Mouse (Mus musculus) retina, postnatal 7 days (tissue): ENCODE measurements around the gene Nell1.
"Not testable (repeated sequence)": the region's sequence is repeated elsewhere in the genome, so short reads cannot be mapped to it uniquely, and the experiment has no call there.

ENCODE experiments used
- DNase-seq: peaks from one replicate; pipeline ENCODE4 v3.0.0-alpha.2; 2012; ENCODE audit warnings: low read depth, low spot score

Nell1 gene

DNA sequence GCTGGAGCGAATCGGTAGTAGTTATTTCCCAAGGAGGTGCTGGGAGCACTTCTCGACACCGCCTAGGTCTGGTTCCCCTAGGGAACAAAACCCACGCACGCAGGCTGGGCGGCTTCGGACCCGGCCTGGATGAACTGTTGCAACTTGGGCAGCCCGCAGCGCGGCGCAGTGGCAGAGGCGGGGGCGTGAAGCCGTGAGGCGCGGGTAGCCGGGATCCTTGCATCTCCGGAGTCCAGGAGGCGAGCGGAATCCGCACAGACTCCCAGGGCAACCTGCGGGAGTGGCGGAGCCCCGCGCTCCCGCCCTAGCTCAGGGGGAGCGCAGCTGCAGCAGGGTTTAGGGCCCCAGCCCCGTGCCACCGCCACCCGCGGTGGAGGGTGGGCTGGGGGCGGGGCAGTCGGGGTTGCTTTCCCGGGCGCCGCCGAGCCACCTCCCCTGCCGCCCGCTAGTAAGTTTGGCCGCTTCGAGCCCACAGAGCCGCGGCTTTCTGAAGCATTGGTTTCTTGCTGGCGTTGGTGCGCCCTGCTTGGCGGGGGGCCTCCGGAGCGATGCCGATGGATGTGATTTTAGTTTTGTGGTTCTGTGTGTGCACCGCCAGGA is at the start of gene Nell1:
Gene Nell1, plus strand, starts transcription at position 24 of the 600 bp plus-strand sequence.
- DNase-seq, result no peak

DNA sequence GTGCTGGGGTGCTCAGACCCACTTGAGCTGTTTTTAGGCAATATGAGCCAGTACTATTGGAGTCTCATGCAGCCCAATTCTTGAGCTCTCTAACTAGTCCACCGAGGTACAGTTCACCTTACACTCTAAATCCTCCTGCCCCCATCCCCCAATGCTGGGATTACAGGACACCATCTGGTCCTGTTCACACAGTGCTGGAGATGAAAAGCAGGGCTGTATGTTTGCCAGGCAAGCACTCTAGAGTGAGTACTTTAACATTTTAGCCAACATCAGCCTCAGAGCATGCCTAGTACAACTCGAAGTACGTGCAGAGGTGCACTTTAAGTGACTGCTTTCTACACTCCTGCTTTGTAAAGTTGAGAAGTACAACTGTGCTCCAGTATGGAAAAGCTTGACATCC is 46.1 kb upstream of the Nell1 start:
- no peak for DNase-seq

DNA sequence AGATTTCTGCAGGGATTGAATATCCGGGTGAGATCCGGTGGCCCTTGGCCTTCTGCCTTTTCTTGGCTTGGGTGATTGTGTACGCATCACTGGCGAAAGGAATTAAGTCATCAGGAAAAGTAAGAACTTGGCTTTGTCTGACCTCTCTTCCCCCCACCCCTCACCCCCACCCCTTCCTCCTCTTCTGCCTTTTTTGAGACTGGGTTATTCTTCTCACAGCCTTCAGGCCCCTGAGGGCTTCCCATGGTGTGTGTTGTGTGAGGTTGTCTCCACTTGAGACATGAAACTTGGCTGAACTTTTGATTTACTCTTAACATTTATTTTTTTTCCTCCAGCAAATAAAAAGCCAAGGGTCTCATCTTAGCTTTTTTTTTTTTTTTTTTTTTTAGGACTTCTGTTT is 44.7 kb upstream of the Nell1 start:
- DNase-seq, result no peak

DNA sequence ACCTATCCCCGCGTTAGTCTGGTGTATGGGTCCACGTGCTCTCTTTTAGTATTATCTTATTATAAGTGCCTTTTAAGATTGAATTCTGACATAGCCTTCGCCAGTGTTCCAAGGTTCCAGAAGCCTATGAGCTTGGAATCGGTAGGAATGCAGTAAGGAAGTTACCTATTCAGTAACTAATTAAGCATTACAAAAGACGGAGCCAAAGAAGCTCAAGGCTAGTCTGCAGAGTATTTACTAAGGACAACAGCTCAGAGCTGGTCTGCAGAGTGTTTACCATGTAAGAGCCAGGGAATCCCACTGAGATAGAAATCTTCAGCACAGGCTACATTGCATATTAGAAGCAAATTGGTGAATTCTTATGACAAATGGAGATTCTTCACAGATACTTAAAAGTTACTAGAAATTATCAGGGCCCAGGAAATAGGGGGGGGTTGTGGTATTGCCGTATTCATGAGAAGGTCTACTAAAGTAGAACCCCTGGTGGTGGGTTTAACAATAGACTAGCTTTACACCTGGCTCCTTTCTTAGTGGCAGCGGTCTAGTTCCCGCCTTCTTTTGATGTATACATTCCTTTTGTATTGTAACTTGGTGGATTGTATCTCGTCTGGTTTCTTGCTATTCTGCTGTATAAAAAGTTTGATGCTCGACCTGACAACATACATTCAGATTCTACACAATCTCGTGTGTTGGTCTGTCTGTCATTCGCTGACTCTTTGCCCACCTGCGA is 41.1 kb upstream of the Nell1 start:
- DNase-seq, result not testable (repeated sequence)

DNA sequence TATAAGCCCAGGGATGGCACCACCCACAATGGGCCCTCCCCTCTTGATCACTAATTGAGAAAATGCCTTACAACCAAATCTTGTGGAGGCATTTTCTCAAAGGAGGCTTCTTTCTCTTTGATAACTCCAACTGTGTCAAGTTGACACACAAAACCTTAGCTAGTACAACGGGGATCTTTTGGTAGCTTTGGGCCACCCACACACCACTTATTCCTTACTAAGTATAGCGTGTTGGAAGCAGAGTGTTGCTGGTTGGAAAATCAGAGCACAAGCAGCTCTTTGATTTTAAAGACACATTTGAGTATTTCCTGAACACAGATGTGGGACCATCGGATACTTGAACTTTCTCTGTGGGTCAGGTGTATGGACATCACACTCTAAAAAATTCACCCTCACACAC is 37.8 kb upstream of the Nell1 start:
- DNase-seq, result no peak

DNA sequence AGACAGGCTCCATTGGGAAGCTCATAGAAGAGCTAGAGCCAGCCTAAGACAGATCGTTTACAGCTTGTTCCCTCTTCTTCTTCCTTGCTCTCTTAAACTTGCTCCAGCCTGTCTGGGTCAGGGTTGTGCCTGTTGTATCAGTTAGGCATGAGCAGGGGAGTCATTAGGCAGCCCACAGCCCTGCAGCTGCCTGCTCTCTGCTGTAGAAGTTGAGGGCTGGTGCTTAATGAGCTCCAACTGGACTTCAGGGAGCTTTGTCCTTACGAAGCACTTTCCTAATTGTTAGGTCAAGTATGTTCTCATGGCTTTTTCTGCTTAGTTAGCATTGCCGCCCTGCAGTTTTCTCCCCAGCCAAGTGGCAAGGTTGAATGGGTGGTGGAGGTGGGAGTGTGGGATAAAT is 32.6 kb upstream of the Nell1 start:
- no peak for DNase-seq

DNA sequence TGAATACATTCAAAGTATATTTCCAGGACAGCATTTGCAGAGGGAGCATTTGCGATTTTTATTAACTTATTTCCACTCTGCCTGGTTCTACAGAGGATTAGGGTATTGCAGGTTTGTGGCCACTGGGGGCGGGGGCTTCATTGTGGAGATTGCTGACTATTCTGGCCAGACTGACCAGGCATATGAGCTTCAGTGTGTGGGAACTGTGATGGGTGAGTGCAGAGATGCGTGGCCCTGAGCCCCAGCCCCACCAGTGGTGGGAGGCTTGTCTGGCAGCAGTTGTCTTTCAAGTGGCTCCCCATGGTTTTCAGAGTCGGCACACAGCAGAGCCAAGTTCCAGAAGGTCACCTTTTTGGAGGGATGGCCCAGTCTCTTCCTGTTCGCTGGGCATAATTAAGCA is 32.2 kb upstream of the Nell1 start:
- no peak for DNase-seq

DNA sequence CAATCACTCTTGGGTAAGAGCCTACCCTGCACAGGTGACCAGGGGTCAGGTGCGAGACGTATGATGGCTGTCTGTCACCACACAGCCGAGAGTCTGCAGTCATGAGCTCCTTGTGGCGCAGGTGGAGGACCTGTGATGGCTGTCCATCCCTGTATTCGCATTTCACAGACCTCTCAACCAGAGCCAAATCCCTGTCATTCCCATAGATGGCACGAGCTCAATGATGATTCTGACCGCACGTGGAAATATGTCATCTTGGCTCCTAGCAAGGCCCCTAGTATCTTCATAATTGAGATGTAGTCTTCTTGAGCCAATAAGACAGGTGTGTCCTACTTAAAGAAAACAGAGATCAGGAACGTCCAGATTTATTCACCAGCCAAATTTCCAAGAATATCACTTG is 28.0 kb upstream of the Nell1 start:
- DNase-seq, result no peak

DNA sequence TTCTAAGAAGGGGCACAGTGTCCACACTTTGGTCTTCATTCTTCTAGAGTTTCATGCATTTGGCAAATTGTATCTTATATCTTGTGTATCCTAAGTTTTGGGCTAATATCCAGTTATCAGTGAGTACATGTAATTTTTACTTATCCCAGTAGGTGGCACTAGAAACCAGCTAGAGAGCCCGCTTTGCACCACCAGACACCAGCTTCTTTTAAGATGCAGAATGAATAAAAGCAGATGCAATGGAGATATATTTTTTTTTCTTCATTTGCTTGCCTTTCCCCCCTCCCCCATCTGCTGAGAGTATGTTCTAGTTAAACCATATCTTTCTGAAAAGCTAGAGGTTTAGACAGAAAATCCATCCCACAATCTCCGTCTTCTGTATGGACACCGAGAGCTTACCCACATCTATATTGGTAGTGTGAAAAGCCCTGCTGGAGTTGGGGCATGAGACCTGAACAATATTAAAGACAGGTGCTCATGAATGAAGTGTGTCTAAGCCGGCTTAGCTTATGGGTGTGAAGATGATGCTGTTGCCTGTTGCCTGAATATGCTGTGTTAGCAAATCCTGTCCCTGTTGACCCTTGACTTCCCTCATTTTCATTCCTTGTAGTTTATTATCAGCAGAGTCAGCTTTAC is 21.0 kb upstream of the Nell1 start:
- DNase-seq, result no peak

DNA sequence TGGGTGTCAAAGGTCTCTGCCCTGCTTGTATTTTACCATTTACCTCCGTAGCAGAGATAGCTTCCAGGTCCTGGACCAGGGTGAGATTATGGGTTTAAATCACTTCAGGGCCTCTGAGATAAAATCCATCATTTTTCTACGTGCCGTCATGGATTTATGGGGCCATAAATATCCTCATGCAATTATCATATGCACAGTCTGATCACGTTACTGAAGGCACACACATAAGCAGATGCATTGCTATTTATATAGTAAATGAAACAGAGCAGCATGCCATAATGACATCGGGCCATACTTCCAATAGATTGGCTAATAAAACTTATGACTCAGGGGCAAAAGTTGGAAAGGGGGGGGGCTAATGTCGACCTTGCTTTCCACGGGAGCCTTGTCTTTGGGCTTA is 19.8 kb upstream of the Nell1 start:
- no peak for DNase-seq

DNA sequence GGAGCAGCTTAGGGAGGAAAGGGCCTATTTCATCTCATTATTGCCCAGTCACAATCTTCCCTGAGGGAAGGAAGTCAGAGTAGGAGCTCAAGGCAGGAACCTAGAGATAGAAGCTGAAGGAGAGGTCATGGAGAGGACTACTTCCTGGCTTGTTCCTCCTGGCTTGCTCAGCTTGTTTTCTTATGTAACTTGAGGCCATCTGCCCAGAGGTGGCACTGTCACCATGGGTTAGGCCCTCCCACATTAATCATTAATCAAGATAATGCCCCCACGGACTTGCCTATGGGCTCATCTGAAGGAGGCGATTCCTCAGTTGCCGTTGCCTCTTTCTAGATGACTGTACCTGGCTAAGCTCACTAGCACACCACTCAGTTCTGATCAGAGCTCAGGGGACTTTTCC is 17.5 kb upstream of the Nell1 start:
- no peak for DNase-seq

DNA sequence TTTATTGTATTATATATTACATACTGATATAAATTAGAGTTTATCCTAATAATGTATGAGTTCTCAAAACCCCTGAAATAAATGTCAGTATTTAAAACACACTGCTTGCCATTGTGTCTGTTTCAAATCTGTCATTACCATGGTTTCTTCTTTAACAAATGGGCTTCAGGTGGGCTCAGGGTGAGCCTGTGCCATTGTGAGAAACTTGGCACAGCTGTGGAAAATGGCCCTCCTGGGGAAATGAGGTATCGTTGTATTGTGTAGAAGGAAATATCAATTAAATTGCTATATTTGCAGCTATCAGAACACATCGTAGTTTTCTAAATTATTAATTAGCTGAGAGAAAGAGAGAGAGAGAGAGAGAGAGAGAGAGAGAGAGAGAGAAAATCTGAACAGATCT is 10.9 kb upstream of the Nell1 start:
- DNase-seq, result no peak

DNA sequence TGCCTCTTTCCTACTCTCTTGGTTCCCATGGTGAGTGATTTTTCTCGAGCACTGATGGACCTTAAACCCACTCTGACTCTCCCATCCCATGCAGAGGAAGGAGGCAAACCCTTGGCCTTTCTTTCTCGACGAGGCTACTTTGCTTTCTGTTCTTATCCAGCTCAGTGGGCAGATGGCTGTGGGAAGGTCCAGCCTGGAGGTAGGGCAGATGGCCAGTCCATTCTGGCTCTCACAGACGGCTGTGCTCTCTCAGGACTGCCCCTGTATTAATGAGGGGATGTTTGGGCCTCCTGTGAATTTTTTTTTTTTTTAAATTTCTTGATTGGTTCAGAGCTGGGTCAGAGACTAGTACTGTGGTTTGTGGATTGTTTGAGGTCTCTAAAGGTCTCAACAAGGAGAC is 5.1 kb upstream of the Nell1 start:
- DNase-seq, result no peak

DNA sequence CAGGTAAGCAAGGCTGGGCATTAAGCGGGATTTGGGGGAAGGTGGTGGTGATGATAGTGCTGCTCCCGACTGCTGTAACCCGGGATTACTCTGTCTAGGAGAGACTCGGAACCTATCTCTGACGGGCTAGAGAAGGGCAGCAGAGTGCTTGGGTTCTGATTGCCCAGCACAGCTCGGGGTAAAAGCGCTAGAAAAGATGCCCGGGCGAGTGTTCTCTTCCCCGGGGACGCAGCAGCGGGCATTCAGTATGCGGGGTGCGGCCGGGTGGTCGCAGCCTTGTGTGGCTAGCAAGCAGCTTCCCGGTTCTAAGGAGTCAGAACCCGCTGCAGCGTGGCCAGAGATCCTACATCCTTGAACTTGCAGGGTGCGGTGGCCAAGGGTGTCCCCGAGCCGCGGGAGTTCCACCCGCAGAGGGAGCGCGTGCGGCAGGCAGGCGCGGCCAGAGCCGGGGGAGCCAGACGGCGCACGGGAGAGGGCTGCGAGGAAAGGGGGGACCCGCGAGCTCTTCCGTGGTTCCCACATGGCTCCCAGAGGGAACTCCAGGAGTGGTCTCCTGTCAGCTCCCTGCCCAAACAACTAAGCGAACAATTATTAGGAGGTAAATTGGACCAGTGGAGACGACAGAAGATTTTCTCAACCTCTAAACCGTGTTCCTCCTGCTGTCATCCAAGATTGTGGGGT is 917 bp downstream of the Nell1 start:
- DNase-seq, result no peak

DNA sequence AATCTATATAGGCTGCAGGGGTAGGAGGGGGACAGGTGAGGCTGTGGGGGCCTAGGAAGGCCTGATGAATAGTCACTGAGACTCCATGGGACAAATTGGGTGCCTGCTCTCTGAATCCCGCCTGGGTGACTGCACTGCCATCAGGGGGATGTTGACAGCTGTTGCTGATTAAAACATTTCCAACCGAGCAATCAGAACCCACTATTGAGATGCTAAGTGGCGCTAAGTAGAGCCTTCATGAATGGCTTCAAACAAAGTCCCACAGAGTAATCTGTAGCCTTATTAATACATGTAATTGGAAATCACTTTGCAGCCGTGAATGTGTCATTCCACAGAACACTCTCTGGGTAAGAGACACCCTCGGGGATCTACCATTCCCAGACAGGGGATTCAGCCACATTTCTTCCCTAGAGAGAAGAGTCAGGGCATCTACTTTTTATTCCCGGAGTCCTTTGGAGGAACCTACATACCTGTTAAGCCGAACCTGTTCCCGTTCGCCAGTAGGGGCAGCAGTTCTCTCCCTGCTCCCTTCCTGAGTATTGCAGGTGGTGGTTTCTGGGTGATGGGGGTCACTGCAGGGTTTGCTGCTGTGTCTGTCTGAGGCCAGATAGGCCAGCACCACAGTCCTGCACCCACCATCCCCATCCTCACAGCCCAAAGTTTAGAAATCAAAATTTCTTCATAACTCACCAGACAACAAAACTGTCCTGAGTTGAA is 7.0 kb downstream of the Nell1 start:
- DNase-seq, result no peak

DNA sequence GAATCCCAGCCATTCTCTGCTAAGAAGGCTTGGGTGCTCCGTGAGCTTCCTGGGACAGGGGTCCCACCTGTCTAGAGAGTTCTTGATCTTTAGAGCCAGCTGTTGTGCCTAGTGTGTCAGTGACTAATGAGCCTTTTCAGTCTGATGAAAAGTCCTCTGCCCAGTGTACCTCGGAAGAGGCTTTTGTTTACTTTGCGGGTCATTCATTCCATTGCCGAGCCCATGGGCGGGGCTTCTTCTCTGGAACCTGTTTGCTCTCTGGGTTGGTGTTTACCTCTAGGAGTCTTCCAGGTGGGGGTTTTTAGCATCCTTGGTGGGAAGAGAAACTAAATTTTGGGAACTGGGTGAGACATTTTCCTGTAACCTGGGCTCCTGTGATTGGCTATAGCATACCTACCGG is 10.0 kb downstream of the Nell1 start:
- DNase-seq, result no peak

DNA sequence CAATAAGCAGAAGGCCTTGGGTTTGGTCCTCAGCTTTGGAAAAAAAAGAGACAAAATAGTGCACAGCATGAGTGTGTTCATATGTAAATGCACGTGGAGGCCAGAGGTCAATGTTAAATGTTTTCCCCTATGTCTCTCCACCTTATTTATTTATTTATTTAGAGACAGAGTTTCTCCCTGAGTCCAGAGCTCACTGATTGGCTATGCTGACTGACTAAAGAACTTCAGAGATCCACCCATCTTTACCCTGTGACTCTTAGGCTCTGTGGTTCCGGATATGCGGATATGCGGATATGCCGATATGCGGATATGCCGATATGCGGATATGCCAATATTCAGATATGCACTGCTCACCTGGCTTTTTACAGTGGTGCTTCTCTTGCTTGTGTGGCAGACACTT is 11.3 kb downstream of the Nell1 start:
- no peak for DNase-seq

DNA sequence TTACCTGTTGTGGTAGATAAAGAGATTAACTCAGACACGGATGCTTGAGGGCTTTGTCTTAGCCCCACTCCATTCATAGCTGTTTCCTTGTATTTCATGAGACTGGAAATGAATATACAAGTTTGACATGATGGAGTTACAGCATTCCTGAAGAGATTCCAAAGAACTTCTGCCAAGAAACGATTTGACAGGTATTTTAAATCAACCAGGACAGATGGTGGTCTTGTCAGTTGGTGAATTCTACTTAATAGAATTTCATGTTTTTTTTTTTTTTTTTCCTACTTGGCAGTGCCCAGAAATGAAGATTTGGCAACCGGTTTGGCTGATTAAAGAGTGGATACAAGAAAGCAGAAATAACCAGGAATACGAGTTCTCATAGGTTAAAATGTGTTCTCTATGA is 24.7 kb downstream of the Nell1 start:
- DNase-seq, result no peak

DNA sequence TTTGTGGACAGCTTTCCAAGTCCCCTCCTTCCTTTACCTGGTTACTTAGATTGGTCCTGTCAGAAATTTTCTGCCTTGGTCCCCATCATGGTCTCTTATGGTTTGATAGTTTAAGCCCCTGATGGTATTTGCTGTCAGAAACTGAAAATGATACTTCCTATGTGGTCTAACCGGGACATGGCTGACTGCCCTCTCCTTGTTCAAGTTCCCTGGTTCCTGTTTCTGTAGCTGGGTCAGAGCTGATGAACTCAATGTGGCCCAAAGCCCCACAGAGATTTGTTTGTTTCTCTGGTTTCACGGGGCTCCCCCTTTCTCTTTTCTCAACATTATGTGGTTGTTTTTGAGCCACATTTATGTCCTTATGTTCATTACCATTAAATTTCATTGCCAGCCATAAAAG is 30.6 kb downstream of the Nell1 start:
- no peak for DNase-seq

DNA sequence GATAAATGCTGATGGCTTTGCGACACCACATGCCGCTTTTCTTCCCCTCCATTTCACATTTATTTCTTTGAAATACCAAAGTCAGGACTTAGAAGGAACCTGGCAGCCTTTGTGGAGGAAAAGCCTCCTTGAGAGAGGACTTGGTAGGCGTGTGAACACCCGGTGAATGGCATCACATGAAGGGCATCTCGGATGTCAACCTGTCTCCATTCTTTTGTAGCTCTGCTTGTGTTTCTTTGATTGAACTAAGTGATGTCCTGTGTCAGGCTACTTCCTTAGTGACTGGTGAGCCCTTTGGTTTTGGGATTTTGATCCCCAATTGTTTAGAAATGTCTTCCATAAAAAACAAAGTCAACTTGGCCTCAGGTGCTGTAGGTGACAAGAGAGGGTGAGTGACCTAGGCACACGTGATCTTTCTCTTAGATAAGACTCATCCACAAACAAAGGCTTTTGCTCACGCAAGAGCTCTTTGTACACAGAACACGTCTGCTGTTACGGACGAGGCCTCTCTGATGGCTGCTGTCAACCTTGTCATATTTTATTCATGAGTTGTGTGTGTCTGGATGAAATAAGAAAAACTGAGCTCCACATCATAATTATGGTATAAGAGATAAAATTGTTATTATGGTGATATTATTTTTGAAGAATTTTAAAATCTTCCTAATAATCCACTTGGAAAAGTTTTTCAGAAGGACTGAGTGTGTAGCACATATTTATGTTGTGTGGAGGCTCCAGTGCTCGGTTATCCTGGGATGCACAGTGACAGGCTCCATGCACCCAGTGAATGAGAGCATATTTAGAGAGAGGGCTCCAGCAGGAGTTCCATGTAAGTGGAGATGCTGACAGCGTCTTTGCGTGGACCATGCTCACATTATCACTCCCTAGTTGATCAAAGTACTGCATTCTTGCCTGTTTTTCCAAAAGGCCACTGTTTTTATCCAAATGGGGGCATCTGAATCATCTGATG is 60.8 kb downstream of the Nell1 start:
- no peak for DNase-seq

DNA sequence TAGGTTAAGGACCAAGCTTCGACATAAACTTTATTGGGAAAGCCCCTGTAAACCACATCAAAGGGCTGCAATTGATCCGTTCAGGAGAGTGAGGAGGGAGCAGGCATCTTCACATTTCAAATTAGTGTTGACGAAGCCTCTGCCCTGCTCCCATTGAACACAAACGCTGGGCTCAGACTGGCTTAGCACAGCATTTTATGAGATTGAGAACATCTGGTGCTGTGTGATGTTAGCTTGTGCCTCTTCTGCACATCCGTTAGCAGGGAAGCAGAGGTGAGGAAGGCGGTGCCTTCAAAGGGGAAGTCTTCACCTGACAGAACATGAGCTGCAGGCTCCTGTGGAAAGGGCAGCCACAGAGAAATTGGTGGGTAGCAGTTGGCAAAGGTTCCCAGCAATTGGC is 66.4 kb downstream of the Nell1 start:
- DNase-seq, result no peak
